Mouse (Mus musculus) liver, embryonic 14.5 days (tissue): ENCODE results near the gene Actr10. TPM values are rescaled to one million over a fixed set of nuclear protein-coding genes. Genes with fewer than 3 reads are reported as not detected.

Experiments
- ATAC-seq: fragments of 200-750 bp; cut with Nextera tagmentation; 2 replicates; pipeline ENCODE4 v1.8.0; 2017; ENCODE audit warnings: moderate number of reproducible peaks, mild to moderate bottlenecking, moderate library complexity; ENCODE audit not compliant: insufficient read depth
- DNase-seq, 3 experiments: peaks; one replicate each; pipeline ENCODE4 v3.0.0-alpha.2; 2012 to 2013; ENCODE audit warnings: low read depth in 3 of 3, low spot score in 3 of 3
- H3K27ac ChIP-seq: fragments of 300-500 bp; sonication (generic); 2 replicates; pipeline ENCODE4 v1.5.1; 2014; ENCODE audit warnings: moderate library complexity, mild to moderate bottlenecking, control low read depth, inconsistent platforms
- H3K27me3 ChIP-seq: fragments of 300-500 bp; sonication (generic); 2 replicates; pipeline ENCODE4 v1.6.1; 2014; ENCODE audit warnings: mild to moderate bottlenecking, low read length, moderate library complexity; ENCODE audit not compliant: control insufficient read depth, insufficient read depth
- H3K36me3 ChIP-seq: fragments of 300-500 bp; sonication (generic); replicated peaks from 2 replicates; pipeline ENCODE4 v1.6.1; 2014; ENCODE audit warnings: low read depth; ENCODE audit not compliant: control insufficient read depth, insufficient read depth
- H3K4me1 ChIP-seq, 2 experiments: fragments of 200-500 bp in 1 of 2; fragments of 300-500 bp in 1 of 2; sonication (generic) in 1 of 2; replicated peaks; 2 replicates each; pipeline ENCODE4 v1.6.1; 2012 to 2014; ENCODE audit warnings: antibody characterized with exemption in 1 of 2, inconsistent platforms in 1 of 2, low read length in 1 of 2; ENCODE audit not compliant: control insufficient read depth in 2 of 2, insufficient read depth in 2 of 2
- H3K4me2 ChIP-seq: fragments of 300-500 bp; sonication (generic); 2 replicates; pipeline ENCODE4 v1.6.1; 2014; ENCODE audit warnings: low read depth, mild to moderate bottlenecking, control low read depth, moderate library complexity
- H3K4me3 ChIP-seq, 2 experiments: fragments of 200-500 bp in 1 of 2; fragments of 300-500 bp in 1 of 2; sonication (generic) in 1 of 2; 2 replicates each; pipeline ENCODE4 v1.5.1; 2012 to 2014; ENCODE audit warnings: low read depth in 2 of 2, low read length in 2 of 2, mild to moderate bottlenecking in 2 of 2, control low read depth in 1 of 2, inconsistent platforms in 1 of 2, moderate library complexity in 1 of 2; ENCODE audit not compliant: insufficient read depth in 1 of 2
- H3K9ac ChIP-seq: fragments of 300-500 bp; sonication (generic); replicated peaks from 2 replicates; pipeline ENCODE4 v1.6.1; 2014; ENCODE audit warnings: mild to moderate bottlenecking, control low read depth, moderate library complexity
- H3K9me3 ChIP-seq: fragments of 300-500 bp; sonication (generic); 2 replicates; pipeline ENCODE4 v1.6.1; 2016; ENCODE audit warnings: low read length, mixed read lengths; ENCODE audit not compliant: control insufficient read depth
- CTCF ChIP-seq: IDR thresholded peaks from 2 replicates; pipeline ENCODE4 v1.5.1; 2016; ENCODE audit warnings: antibody characterized with exemption, low read depth, control low read depth
- EP300 ChIP-seq: IDR thresholded peaks from 2 replicates; pipeline ENCODE4 v1.6.1; 2016; ENCODE audit warnings: antibody characterized with exemption, low read depth
- WGBS: fragments of 180-500 bp; shearing (Covaris S2); extraction: QIAGEN DNeasy Blood & Tissue Kit; methylation state at CpG from one replicate; pipeline ENCODE4 v1.1.7; 2014; ENCODE audit not compliant: insufficient replicate concordance; 5-methylcytosine and 5-hydroxymethylcytosine counted together
- polyA plus RNA-seq, 2 experiments: library from polyadenylated mRNA; depleted of rRNA in 1 of 2; stranded (reverse) in 1 of 2; unstranded in 1 of 2; fragments of >200 nt; fragmentation: Nextera tagmentation in 1 of 2; extraction: Ambion mirVana in 1 of 2; gene quantifications; 2 replicates each; pipeline versions ENCODE4 v1.2.1 to v1.2.3; 2012 to 2014

Gene Actr10
- polyA plus RNA-seq (2012; rRNA removed) (11.4 and 20.1 TPM in 2 replicates), polyA plus RNA-seq (2014; fragmentation: Nextera tagmentation; extraction: Ambion mirVana) (127 and 128 TPM in 2 replicates)

DNA sequence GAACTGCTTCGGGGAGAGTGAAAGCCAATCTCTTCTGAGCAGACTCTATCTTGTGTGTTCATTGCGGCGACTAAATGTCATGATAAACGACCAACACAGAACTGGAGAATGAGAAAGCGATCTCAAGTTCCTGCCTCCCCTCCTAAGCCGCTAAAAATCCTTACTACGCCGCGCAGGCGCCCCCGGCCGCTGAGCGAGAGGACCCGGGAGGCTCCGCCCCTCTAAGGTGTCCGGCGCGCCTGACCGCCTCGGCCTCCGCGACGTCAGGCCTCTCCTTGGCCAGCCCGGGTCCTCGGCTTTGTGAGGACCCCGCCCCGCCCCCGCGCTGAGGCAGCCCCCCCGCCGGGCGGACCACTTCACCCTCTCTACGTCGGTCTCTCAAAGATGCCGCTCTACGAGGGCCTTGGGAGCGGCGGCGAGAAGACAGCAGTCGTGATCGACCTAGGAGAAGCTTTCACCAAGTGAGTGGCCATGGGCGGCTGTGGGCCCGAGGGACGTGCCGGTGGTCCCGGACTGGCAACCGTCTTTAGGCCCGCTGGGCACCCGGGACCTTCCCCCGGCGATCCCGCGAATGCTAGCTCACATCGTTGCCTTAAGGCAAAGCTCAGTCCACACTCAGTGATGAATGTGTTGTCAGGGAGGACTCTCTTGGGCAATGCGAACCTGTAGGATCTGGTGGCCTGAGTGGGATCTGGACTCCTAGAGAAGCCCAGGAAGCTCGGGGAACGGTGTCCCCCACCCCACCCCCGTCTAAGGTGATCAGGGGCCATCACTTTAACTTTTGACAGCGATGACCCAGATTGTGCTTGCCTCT, at the start of gene Actr10:
Gene Actr10, plus strand, starts transcription at position 287 of the 814 bp plus-strand sequence.
- Histone ChIP-seq H3K36me3 (no peaks in the 10 kb centered on the region; the same call in 1 of the 2 replicates), H3K4me1 (peaks cover 0 to 5% of the 10 kb centered on the region in 2 experiments; a peak in 3 of 4 replicates), H3K4me3 (peak within 1 kb of the TSS; percentile 96 to 98), H3K27ac (peak within 1 kb of the TSS; percentile 85), H3K9ac (peak within 1 kb of the TSS; percentile 93), H3K4me2 (peak within 1 kb of the TSS; percentile 68), H3K9me3 (no peaks in the 10 kb centered on the region), H3K27me3 (no peaks in the 10 kb centered on the region)
- TF ChIP-seq EP300 = no peak
- TF ChIP-seq CTCF = no peak
- under 1% methylated on average over 59 of the region's 59 CpGs for WGBS
- peak; percentile 98 for ATAC-seq
- DNase-seq = peak; percentile 68 to 78 (median 71)

DNA sequence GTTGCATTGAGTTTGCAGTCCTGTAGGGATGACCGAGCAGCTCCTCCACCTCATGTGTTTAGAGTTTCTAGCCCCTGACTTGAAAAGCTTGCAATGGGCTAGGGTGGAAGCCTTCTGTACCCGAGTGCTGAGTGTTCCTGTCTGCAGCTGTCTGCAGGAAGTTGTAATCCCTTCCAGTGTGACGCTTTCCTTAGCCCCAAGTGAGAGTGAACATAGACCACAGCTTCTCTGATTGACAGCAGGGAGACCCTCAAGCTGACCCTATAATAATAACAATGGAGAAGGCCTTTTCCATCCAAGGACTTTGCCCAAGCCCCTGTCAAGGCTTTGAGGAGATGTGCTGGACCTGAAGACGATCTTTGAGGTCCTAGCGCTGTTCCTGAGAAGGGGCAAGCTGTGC, 47.3 kb upstream of the Actr10 start:
- Histone ChIP-seq H3K4me3 (no peak overlapping the region), H3K27me3 (no peaks in the 10 kb centered on the region), H3K36me3 (no peaks in the 10 kb centered on the region), H3K27ac (no peak overlapping the region), H3K9ac (no peak overlapping the region), H3K4me1 (no peaks in the 10 kb centered on the region), H3K4me2 (no peak overlapping the region), H3K9me3 (no peaks in the 10 kb centered on the region)
- WGBS = 56% methylated on average over 5 of the region's 5 CpGs
- ATAC-seq (no peak), DNase-seq (no peak)
- TF ChIP-seq CTCF (no peak), EP300 (no peak)

DNA sequence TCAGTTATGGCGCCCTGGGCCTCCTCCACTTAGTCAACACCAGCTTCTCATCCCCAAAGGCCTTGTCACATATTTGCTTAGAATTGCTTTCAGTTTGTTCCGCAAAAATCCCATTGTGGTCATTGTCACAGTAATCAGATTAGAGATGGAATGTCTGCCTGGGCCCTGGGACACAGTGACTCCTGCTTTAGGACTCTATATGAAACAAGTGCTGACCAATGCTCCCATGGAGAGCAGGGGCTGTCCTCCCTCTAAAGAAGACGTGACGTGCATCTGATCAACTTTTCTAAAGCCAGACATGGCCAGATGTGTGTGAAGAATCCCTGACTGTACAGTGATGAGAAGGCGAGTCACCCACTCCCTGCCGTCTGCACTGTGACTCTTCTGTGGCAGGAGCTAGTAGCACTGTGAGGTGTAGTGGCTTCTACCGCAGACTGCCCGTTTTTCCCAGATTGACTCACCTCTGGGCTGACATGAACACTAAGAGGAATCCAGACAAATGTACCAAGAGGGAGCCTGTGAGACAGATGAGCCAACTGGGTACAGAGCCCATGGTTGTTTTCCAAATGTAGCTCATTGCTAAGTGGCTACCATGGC, 46.7 kb upstream of the Actr10 start:
- H3K4me3 ChIP-seq = no peak overlapping the region
- ATAC-seq = no peak
- H3K27ac ChIP-seq = no peak overlapping the region
- H3K27me3 ChIP-seq = no peaks in the 10 kb centered on the region
- TF ChIP-seq CTCF = no peak
- TF ChIP-seq EP300 = no peak
- no peaks in the 10 kb centered on the region for H3K9me3 ChIP-seq
- WGBS = 72% methylated on average over 8 of the region's 8 CpGs
- H3K4me1 ChIP-seq = no peaks in the 10 kb centered on the region
- no peak for DNase-seq
- no peak overlapping the region for H3K4me2 ChIP-seq
- H3K36me3 ChIP-seq = no peaks in the 10 kb centered on the region
- no peak overlapping the region for H3K9ac ChIP-seq

DNA sequence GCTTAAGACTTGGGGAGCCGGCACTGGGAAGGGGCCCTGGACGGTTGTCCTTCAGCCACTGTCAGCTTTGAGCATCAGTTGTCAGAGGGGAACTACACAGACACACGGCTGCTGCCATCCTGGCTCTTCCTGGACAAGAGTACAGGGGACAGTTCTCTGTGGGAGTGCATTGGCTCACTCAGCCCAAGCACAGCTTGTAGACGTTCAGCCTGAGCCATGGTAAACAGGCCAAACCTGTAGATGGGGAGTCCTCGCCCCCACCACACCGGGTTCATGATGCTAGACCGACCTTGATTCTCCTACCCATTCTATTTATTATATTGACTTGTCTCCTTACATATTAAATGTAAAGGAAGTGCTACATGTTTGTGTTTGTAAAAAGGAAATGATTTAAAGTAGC, 42.4 kb upstream of the Actr10 start:
- Histone ChIP-seq H3K9me3 (no peaks in the 10 kb centered on the region), H3K36me3 (no peaks in the 10 kb centered on the region), H3K4me1 (no peaks in the 10 kb centered on the region), H3K9ac (no peak overlapping the region), H3K4me2 (no peak overlapping the region), H3K4me3 (no peak overlapping the region), H3K27ac (no peak overlapping the region), H3K27me3 (no peaks in the 10 kb centered on the region)
- DNase-seq = no peak
- WGBS = 76% methylated on average over 7 of the region's 7 CpGs
- no peak for ATAC-seq
- TF ChIP-seq EP300 (no peak), CTCF (no peak)

DNA sequence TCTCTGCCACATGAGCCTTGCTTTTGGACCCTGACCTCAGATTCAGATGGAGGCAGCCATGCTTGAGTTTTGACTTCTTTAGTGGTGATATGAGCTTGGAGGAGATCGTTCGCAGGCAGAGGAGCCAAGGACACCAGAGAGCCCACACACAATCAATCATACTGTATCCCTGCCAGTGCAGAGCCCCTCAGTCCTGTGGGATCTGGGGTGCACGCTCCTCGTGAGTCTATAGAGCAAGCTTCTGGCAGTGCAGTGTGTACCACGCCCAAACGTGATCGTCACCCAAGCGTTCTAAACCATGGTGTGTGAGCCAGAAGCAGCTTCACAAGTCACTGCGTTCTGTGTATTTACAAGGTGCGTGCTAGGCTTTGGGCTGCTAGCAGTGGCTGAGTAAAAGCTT, 41.6 kb upstream of the Actr10 start:
- Histone ChIP-seq H3K36me3 (no peaks in the 10 kb centered on the region), H3K9me3 (no peaks in the 10 kb centered on the region), H3K27ac (no peak overlapping the region), H3K4me3 (no peak overlapping the region), H3K9ac (no peak overlapping the region), H3K27me3 (no peaks in the 10 kb centered on the region), H3K4me2 (no peak overlapping the region), H3K4me1 (no peaks in the 10 kb centered on the region)
- TF ChIP-seq CTCF (no peak), EP300 (no peak)
- no peak for ATAC-seq
- WGBS = 73% methylated on average over 10 of the region's 10 CpGs
- no peak for DNase-seq
